In genomic region chr11:31810011-31810786, GRCm38 (mm10) we compare ENCODE assay signal across 13 mouse cellular contexts.
DNase-seq lines count a peak whose midpoint lies in the region; ATAC-seq and TF ChIP-seq lines count a peak whose summit lies in the region.
"Had no signal": no experiment of that assay in that cellular context is flagged by ENCODE, and none has a peak within 500 bp of the region (broad histone marks: within the 10 kb centered on the region; RNA-seq: fewer than 3 reads in every experiment).

No protein-coding gene starts in this region.

- TF ChIP-seq POLR2A in thymus, adult 2 months (IDR thresholded peaks at IDR 0.05; ENCODE audit: control insufficient read depth, extremely low read depth, insufficient read depth, low read length, poor library complexity) = no peak

- no peak for TF ChIP-seq CTCF in intestine, postnatal 0 days (IDR thresholded peaks at IDR 0.05; ENCODE audit: low read depth)
- TF ChIP-seq CTCF in thymus, adult 2 months (IDR thresholded peaks at IDR 0.05; ENCODE audit: borderline replicate concordance, control insufficient read depth, extremely low read depth, insufficient read depth, low read length, poor library complexity) = no peak

- WGBS in intestine, embryonic 16.5 days = 49% methylated on average over 7 of the region's 7 CpGs
- WGBS in intestine, postnatal 0 days = 38% methylated on average over 7 of the region's 7 CpGs
- 38% methylated on average over 7 of the region's 7 CpGs for WGBS in liver, embryonic 13.5 days (ENCODE audit: insufficient replicate concordance)
- 59% methylated on average over 7 of the region's 7 CpGs for WGBS in thymus, adult 2 months

- H3K27me3 ChIP-seq in intestine, embryonic 16.5 days (replicated peaks; ENCODE audit: control insufficient read depth, insufficient read depth, low read length) = no peaks in the 10 kb centered on the region
- no peaks in the 10 kb centered on the region for H3K27me3 ChIP-seq in intestine, postnatal 0 days (replicated peaks; ENCODE audit: control insufficient read depth, insufficient read depth, low read length)
- no peaks in the 10 kb centered on the region for H3K27me3 ChIP-seq in liver, embryonic 13.5 days
- H3K27me3 ChIP-seq in thymus, adult 2 months (ENCODE audit: control insufficient read depth, insufficient read depth, low read length) = no peaks in the 10 kb centered on the region

- no peak overlapping the region for H3K27ac ChIP-seq in intestine, embryonic 16.5 days (ENCODE audit: low read length)
- H3K27ac ChIP-seq in intestine, postnatal 0 days (ENCODE audit: low read depth, low read length) = no peak overlapping the region
- peak overlapping the region; percentile 96 for H3K27ac ChIP-seq in liver, embryonic 13.5 days
- H3K27ac ChIP-seq in thymus, adult 2 months (ENCODE audit: control insufficient read depth, insufficient read depth, low read length) = no peak overlapping the region
- H3K27ac ChIP-seq: heart, adult 2 months had no signal

- peaks cover 25% of the 10 kb centered on the region for H3K4me1 ChIP-seq in intestine, embryonic 16.5 days (ENCODE audit: control insufficient read depth, insufficient read depth, low read length)
- H3K4me1 ChIP-seq in intestine, postnatal 0 days (replicated peaks; ENCODE audit: control insufficient read depth, insufficient read depth, low read length) = no peaks in the 10 kb centered on the region
- peaks cover 86% of the 10 kb centered on the region for H3K4me1 ChIP-seq in liver, embryonic 13.5 days (replicated peaks)
- H3K4me1 ChIP-seq in thymus, adult 2 months (replicated peaks; ENCODE audit: control insufficient read depth, insufficient read depth, low read length) = peaks cover 9% of the 10 kb centered on the region; the same call in 1 of the 2 replicates

- H3K9ac ChIP-seq in intestine, embryonic 16.5 days (ENCODE audit: low read depth, low read length) = no peak overlapping the region; the same call in 1 of the 2 replicates
- no peak overlapping the region for H3K9ac ChIP-seq in intestine, postnatal 0 days (ENCODE audit: low read depth, low read length)
- peak overlapping the region; percentile 65 for H3K9ac ChIP-seq in liver, embryonic 13.5 days

- no peaks in the 10 kb centered on the region for H3K9me3 ChIP-seq in intestine, embryonic 16.5 days (ENCODE audit: control insufficient read depth, low read length)
- no peaks in the 10 kb centered on the region for H3K9me3 ChIP-seq in intestine, postnatal 0 days (ENCODE audit: control insufficient read depth)
- H3K9me3 ChIP-seq in liver, embryonic 13.5 days (replicated peaks) = no peaks in the 10 kb centered on the region; the same call in 1 of the 2 replicates
- H3K9me3 ChIP-seq: G1E had no signal

- no peak overlapping the region for H3K4me2 ChIP-seq in intestine, embryonic 16.5 days (ENCODE audit: low read depth, low read length)
- no peak overlapping the region for H3K4me2 ChIP-seq in intestine, postnatal 0 days (replicated peaks; ENCODE audit: low read depth)
- no peak overlapping the region for H3K4me2 ChIP-seq in liver, embryonic 13.5 days

- ATAC-seq in intestine, embryonic 16.5 days = 0 out of 2 replicates have a peak, but pooled peaks have one; percentile 1
- no peak for ATAC-seq in intestine, postnatal 0 days
- ATAC-seq in liver, embryonic 13.5 days (ENCODE audit: low read depth) = peak; percentile 48
- ATAC-seq: activated CD4-positive, CD25-positive, alpha-beta regulatory T cell, adult 4 months had no signal

- no peak overlapping the region for H3K4me3 ChIP-seq in intestine, embryonic 16.5 days (ENCODE audit: low read length)
- no peak overlapping the region for H3K4me3 ChIP-seq in intestine, postnatal 0 days (ENCODE audit: low read depth, low read length)
- no peak overlapping the region for H3K4me3 ChIP-seq in liver, embryonic 13.5 days (replicated peaks)
- H3K4me3 ChIP-seq in thymus, adult 2 months (ENCODE audit: control insufficient read depth, insufficient read depth, low read length) = no peak overlapping the region
- H3K4me3 ChIP-seq: heart, adult 2 months had no signal

- DNase-seq in embryo, embryonic 11 days = peak; percentile 25
- no peak for DNase-seq in embryo, embryonic 10 days (ENCODE audit: low spot score)
- peak; percentile 40 for DNase-seq in ES-CJ7 (ENCODE audit: low read depth, low spot score)
- DNase-seq in liver, embryonic 13.5 days = peak; percentile 40
- DNase-seq in thymus, adult 2 months = no peak
- no peak for DNase-seq in layer of hippocampus, postnatal 36 days
- DNase-seq: cerebellum, adult 18-20 months; heart, adult 2 months; kidney, postnatal 4 days had no signal

- no peaks in the 10 kb centered on the region for H3K36me3 ChIP-seq in intestine, embryonic 16.5 days (ENCODE audit: control insufficient read depth, insufficient read depth, low read length)
- H3K36me3 ChIP-seq in intestine, postnatal 0 days (ENCODE audit: control insufficient read depth, insufficient read depth) = no peaks in the 10 kb centered on the region
- H3K36me3 ChIP-seq in liver, embryonic 13.5 days = 0 out of 2 replicates have a peak, but pooled peaks cover 1% of the 10 kb centered on the region
- H3K36me3 ChIP-seq in thymus, adult 2 months (ENCODE audit: control insufficient read depth, insufficient read depth, low read length) = no peaks in the 10 kb centered on the region
- H3K36me3 ChIP-seq: G1E had no signal

Comparison
In these comparisons a context has a peak if more than half of its experiments do, and no peak if none do; other contexts are left out.
1. DNase-seq: peak in embryo, embryonic 11 days (single experiment), ES-CJ7 (single experiment) and liver, embryonic 13.5 days (single experiment); none in embryo, embryonic 10 days (single experiment), thymus, adult 2 months (single experiment) and layer of hippocampus, postnatal 36 days (0 of 2).